Mouse (Mus musculus) inflammation-experienced regulatory T-cells, adult 6 months (primary cell): ENCODE measurements around the gene Gabbr2. TPM values are rescaled to one million over a fixed set of nuclear protein-coding genes. Genes with fewer than 3 reads are reported as not detected.

Source experiments
- ATAC-seq: one replicate; pipeline ENCODE4 v1.8.0; 2017
- polyA plus RNA-seq, 3 experiments: library from polyadenylated mRNA; unstranded; fragments of 100-300 nt; shearing (Covaris generic); gene quantifications; one replicate each; pipeline ENCODE4 v1.2.1; 2017

The Gabbr2 gene
- polyA plus RNA-seq, 3 experiments from 2014 or later: not detected

- no peak for ATAC-seq
Measured at GRCm38 (mm10) chr4:46703146-46703545, 288.5 kb downstream of the Gabbr2 start.

- ATAC-seq: no peak
Measured at GRCm38 (mm10) chr4:46700223-46700651, 291.4 kb downstream of the Gabbr2 start.

GRCm38 (mm10) chr4:46696467-46696866, 295.2 kb downstream of the Gabbr2 start:
- ATAC-seq: no peak

GRCm38 (mm10) chr4:46690565-46690964, 301.1 kb downstream of the Gabbr2 start:
- ATAC-seq: no peak

GRCm38 (mm10) chr4:46690023-46690420, 301.7 kb downstream of the Gabbr2 start:
- ATAC-seq: no peak

GRCm38 (mm10) chr4:46689397-46690022, 302.2 kb downstream of the Gabbr2 start:
- ATAC-seq: peak; percentile 54

GRCm38 (mm10) chr4:46688213-46688832, 303.4 kb downstream of the Gabbr2 start:
- no peak for ATAC-seq

- no peak for ATAC-seq
Measured at GRCm38 (mm10) chr4:46684160-46684559, 307.5 kb downstream of the Gabbr2 start.

GRCm38 (mm10) chr4:46676646-46677045, 315.0 kb downstream of the Gabbr2 start:
- no peak for ATAC-seq

- no peak for ATAC-seq
Measured at GRCm38 (mm10) chr4:46675992-46676391, 315.7 kb downstream of the Gabbr2 start.

- ATAC-seq: no peak
Measured at GRCm38 (mm10) chr4:46675272-46675785, 316.3 kb downstream of the Gabbr2 start.

- ATAC-seq: no peak
Measured at GRCm38 (mm10) chr4:46668620-46669019, 323.1 kb downstream of the Gabbr2 start.

- no peak for ATAC-seq
Measured at GRCm38 (mm10) chr4:46666420-46666819, 325.3 kb downstream of the Gabbr2 start.

GRCm38 (mm10) chr4:46665371-46665774, 326.3 kb downstream of the Gabbr2 start:
- ATAC-seq: no peak

- ATAC-seq: no peak
Measured at GRCm38 (mm10) chr4:46664123-46665009, 327.3 kb downstream of the Gabbr2 start.

- ATAC-seq: no peak
Measured at GRCm38 (mm10) chr4:46661433-46661832, 330.2 kb downstream of the Gabbr2 start.

GRCm38 (mm10) chr4:46658946-46659345, 332.7 kb downstream of the Gabbr2 start:
- no peak for ATAC-seq

- ATAC-seq: peak; percentile 73
Measured at GRCm38 (mm10) chr4:46657116-46657515, 334.6 kb downstream of the Gabbr2 start.

GRCm38 (mm10) chr4:46655956-46656355, 335.7 kb downstream of the Gabbr2 start:
- ATAC-seq: no peak

- ATAC-seq: no peak
Measured at GRCm38 (mm10) chr4:46655298-46655697, 336.4 kb downstream of the Gabbr2 start.

- peak; percentile 97 for ATAC-seq
Measured at GRCm38 (mm10) chr4:46650086-46650753, 341.5 kb downstream of the Gabbr2 start, which contains the start of gene Tbc1d2. Tbc1d2 (minus strand) TSS chr4:46650209.

GRCm38 (mm10) chr4:46649161-46649560, 342.5 kb downstream of the Gabbr2 start:
- no peak for ATAC-seq
